Mouse (Mus musculus) liver, embryonic 11.5 days (tissue): Measurements from ENCODE around the gene Wrap53. TPM values are rescaled to one million over a fixed set of nuclear protein-coding genes. Genes with fewer than 3 reads are reported as not detected.
A peak's percentile ranks its signal among the peaks of the same experiment; 100 is the strongest.
"Not testable (repeated sequence)": the region's sequence is repeated elsewhere in the genome, so short reads cannot be mapped to it uniquely, and the experiment has no call there.

Experiments used
- ATAC-seq: fragments of 200-750 bp; cut with Nextera tagmentation; replicated peaks from 2 replicates; pipeline ENCODE4 v1.8.0; 2017; ENCODE audit warnings: moderate number of reproducible peaks, mild to moderate bottlenecking, moderate TSS enrichment, moderate library complexity; ENCODE audit not compliant: low FRiP score
- DNase-seq: peaks from one replicate; pipeline ENCODE4 v3.0.0-alpha.2; 2017; ENCODE audit warnings: low spot score
- H3K27ac ChIP-seq: fragments of 300-500 bp; sonication (generic); 2 replicates; pipeline ENCODE4 v1.5.1; 2014; ENCODE audit warnings: mild to moderate bottlenecking, low read depth, low read length, control low read depth
- H3K27me3 ChIP-seq: fragments of 300-500 bp; sonication (generic); replicated peaks from 2 replicates; pipeline ENCODE4 v1.6.1; 2014; ENCODE audit warnings: low read length, mixed read lengths; ENCODE audit not compliant: control insufficient read depth, insufficient read depth
- H3K36me3 ChIP-seq: fragments of 300-500 bp; sonication (generic); 2 replicates; pipeline ENCODE4 v1.6.1; 2014; ENCODE audit warnings: mild to moderate bottlenecking, low read length, moderate library complexity, mixed read lengths; ENCODE audit not compliant: control insufficient read depth, insufficient read depth
- H3K4me1 ChIP-seq: fragments of 300-500 bp; sonication (generic); replicated peaks from 2 replicates; pipeline ENCODE4 v1.6.1; 2014; ENCODE audit warnings: low read length, mixed read lengths; ENCODE audit not compliant: control insufficient read depth, insufficient read depth
- H3K4me2 ChIP-seq: fragments of 300-500 bp; sonication (generic); 2 replicates; pipeline ENCODE4 v1.6.1; 2014; ENCODE audit warnings: mild to moderate bottlenecking, control low read depth, moderate library complexity
- H3K4me3 ChIP-seq: fragments of 300-500 bp; sonication (generic); 2 replicates; pipeline ENCODE4 v1.5.1; 2014; ENCODE audit warnings: low read depth, low read length, control low read depth
- H3K9ac ChIP-seq: fragments of 300-500 bp; sonication (generic); 2 replicates; pipeline ENCODE4 v1.6.1; 2014; ENCODE audit warnings: low read depth, low read length, control low read depth
- H3K9me3 ChIP-seq: fragments of 300-500 bp; sonication (generic); 2 replicates; pipeline ENCODE4 v1.6.1; 2016; ENCODE audit warnings: low read length, inconsistent platforms, mixed read lengths; ENCODE audit not compliant: control insufficient read depth
- WGBS: fragments of 180-500 bp; shearing (Covaris S2); extraction: QIAGEN DNeasy Blood & Tissue Kit; methylation state at CpG from one replicate; pipeline ENCODE4 v1.1.7; 2014; 5-methylcytosine and 5-hydroxymethylcytosine counted together
- polyA plus RNA-seq: library from polyadenylated mRNA; unstranded; fragments of >200 nt; fragmentation: Nextera tagmentation; extraction: Ambion mirVana; gene quantifications from 2 replicates; pipeline ENCODE4 v1.2.1, GENCODE M21; 2014

Gene Wrap53
- 33.7 and 39.3 TPM in 2 replicates for polyA plus RNA-seq

DNA sequence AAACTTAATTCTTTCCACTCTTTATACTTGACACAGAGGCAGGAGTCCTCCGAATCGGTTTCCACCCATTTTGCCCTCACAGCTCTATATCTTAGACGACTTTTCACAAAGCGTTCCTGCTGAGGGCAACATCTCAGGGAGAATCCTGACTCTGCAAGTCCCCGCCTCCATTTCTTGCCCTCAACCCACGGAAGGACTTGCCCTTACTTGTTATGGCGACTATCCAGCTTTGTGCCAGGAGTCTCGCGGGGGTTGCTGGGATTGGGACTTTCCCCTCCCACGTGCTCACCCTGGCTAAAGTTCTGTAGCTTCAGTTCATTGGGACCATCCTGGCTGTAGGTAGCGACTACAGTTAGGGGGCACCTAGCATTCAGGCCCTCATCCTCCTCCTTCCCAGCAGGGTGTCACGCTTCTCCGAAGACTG, at the start of gene Wrap53, which contains the start of gene Trp53:
Wrap53 (minus strand) TSS at position 165 of the 424 bp plus-strand sequence.
Trp53 (plus strand) TSS at position 269 of the 424 bp plus-strand sequence.
- peaks cover 53% of the 10 kb centered on the region for H3K4me1 ChIP-seq
- under 1% methylated on average over 13 of the region's 13 CpGs for WGBS
- DNase-seq: peak; percentile 84

DNA sequence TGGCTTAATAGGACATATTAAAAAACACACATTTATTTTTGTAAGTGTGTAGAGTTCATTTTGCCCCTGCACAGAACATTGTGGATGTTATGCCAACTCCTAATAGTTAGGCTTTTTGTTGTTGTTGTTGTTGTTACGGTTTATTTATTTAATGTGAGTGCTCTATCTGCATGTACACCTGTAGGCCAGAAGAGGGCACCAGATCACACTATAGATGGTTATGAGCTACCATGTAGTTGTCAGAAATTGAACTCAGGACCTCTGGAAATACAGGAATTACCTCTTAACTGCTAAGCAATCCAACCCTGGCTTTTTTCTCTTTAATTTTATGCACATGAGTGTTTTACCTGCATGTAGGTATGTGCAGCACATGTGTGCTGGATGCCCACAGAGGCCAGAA, 49.7 kb upstream of the Wrap53 start:
- Histone ChIP-seq H3K9ac (no peak overlapping the region), H3K27ac (no peak overlapping the region), H3K27me3 (no peaks in the 10 kb centered on the region), H3K36me3 (no peaks in the 10 kb centered on the region), H3K4me2 (no peak overlapping the region), H3K4me1 (peaks cover 9% of the 10 kb centered on the region), H3K9me3 (no peaks in the 10 kb centered on the region), H3K4me3 (no peak overlapping the region)
- no peak for DNase-seq
- ATAC-seq: no peak
- WGBS: 61% methylated on average over 1 of the region's 1 CpGs

More for the DNA sequence above, at the start of gene Wrap53, which contains the start of gene Trp53:
- H3K9me3 ChIP-seq: no peaks in the 10 kb centered on the region
- ATAC-seq: peak; percentile 62
- peak within 1 kb of the TSS; percentile 71 for H3K4me3 ChIP-seq
- H3K36me3 ChIP-seq: no peaks in the 10 kb centered on the region; the same call in 1 of the 2 replicates
- H3K9ac ChIP-seq: peak within 1 kb of the TSS; percentile 92
- no peaks in the 10 kb centered on the region for H3K27me3 ChIP-seq
- H3K27ac ChIP-seq: peak within 1 kb of the TSS; percentile 95
- H3K4me2 ChIP-seq: peak within 1 kb of the TSS; percentile 87

DNA sequence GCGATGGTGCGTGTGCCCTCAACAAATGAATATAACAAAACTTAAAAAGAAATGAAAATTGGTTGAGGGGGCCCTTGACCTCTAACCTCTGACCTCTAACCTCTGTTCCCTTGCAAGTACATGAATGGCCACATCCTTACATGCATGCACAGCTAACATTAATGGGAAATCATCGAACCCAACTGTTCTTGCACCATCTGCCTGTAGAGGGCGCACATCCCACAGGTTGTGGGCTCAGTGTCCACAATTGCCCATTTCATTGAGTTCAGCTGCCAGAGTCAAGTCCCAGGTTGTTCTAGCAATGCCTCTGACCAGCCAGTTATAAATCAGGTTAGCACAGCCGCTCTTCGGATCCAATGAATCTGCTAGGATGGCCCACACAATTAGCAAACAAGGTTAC, 48.2 kb upstream of the Wrap53 start:
- H3K36me3 ChIP-seq: no peaks in the 10 kb centered on the region
- ATAC-seq (no peak), DNase-seq (peak; percentile 72)
- WGBS: 35% methylated on average over 6 of the region's 6 CpGs
- H3K27ac ChIP-seq: no peak overlapping the region
- H3K4me2 ChIP-seq: no peak overlapping the region
- no peaks in the 10 kb centered on the region for H3K27me3 ChIP-seq
- no peak overlapping the region for H3K4me3 ChIP-seq
- H3K9me3 ChIP-seq: no peaks in the 10 kb centered on the region
- H3K4me1 ChIP-seq: peaks cover 6% of the 10 kb centered on the region; the same call in 1 of the 2 replicates
- no peak overlapping the region for H3K9ac ChIP-seq

DNA sequence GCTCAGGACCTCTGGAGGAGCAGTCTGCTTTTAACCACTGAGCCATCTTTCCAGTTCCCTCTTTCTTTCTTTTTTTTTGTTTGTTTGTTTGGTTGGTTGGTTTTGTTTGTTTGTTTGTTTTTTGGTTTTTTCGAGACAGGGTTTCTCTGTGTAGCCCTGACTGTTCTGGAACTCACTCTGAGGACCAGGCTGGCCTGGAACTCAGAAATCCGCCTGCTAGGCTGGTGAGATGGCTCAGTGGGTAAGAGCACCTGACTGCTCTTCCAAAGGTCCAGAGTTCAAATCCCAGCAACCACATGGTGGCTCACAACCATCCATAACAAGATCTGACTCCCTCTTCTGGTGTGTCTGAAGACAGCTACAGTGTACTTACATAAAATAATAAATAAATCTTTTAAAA, 44.3 kb upstream of the Wrap53 start:
- H3K4me3 ChIP-seq, H3K4me2 ChIP-seq, H3K27me3 ChIP-seq, H3K36me3 ChIP-seq, H3K9me3 ChIP-seq, H3K27ac ChIP-seq, H3K9ac ChIP-seq, DNase-seq, ATAC-seq: not testable (repeated sequence)
- peaks cover 17% of the 10 kb centered on the region for H3K4me1 ChIP-seq
- 82% methylated on average over 2 of the region's 2 CpGs for WGBS

DNA sequence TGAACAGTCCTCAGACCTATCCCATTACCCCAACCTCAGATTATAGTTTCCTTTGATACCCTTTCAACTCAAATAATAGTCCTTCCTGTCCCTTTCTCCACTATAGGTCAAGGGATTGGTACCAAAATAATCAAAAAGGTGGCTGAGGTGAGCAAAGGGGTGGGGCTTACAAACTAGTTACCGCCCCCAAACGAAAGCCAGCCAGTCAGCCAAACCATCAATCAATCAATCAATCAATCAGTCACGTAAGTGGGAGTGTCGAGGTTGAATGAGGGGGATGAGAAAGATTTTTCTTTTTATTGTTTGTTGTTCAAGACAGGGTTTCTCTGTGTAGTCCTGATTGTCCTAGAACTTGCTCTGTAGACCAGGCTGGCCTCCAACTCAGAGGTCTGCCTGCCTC, 43.0 kb upstream of the Wrap53 start:
- H3K4me2 ChIP-seq: peak overlapping the region; percentile 85
- DNase-seq (no peak), ATAC-seq (no peak)
- H3K36me3 ChIP-seq: no peaks in the 10 kb centered on the region
- H3K9ac ChIP-seq: no peak overlapping the region
- H3K27me3 ChIP-seq: no peaks in the 10 kb centered on the region
- peak overlapping the region; percentile 63 for H3K4me3 ChIP-seq
- H3K27ac ChIP-seq: no peak overlapping the region
- WGBS: 65% methylated on average over 4 of the region's 4 CpGs
- H3K4me1 ChIP-seq: peaks cover 22% of the 10 kb centered on the region
- no peaks in the 10 kb centered on the region for H3K9me3 ChIP-seq

DNA sequence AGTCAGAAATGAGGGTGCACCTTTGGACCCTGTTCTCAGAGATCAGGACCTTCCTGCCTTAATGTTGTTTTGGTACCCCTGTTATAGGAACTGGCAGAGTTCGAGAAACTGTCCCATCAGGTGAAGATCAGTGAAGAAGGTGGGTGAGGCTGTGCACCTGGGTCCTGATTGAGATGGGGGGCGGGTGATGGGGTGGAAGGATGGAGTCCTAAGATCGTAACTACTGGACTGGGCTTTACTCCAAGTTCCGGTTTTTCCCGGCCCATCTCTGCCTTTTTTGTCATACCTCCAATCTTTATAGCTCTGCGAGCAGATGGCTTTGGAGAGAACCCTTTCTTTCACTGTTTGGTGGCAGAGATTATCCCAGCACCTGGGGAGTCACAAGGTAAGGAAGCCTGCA, 42.4 kb upstream of the Wrap53 start:
- Histone ChIP-seq H3K9ac (peak overlapping the region; percentile 72), H3K27me3 (no peaks in the 10 kb centered on the region), H3K4me1 (peaks cover 26% of the 10 kb centered on the region), H3K27ac (peak overlapping the region; percentile 56), H3K4me2 (peak overlapping the region; percentile 85), H3K4me3 (peak overlapping the region; percentile 63), H3K9me3 (no peaks in the 10 kb centered on the region), H3K36me3 (no peaks in the 10 kb centered on the region)
- ATAC-seq: no peak
- DNase-seq: no peak
- 47% methylated on average over 6 of the region's 6 CpGs for WGBS

DNA sequence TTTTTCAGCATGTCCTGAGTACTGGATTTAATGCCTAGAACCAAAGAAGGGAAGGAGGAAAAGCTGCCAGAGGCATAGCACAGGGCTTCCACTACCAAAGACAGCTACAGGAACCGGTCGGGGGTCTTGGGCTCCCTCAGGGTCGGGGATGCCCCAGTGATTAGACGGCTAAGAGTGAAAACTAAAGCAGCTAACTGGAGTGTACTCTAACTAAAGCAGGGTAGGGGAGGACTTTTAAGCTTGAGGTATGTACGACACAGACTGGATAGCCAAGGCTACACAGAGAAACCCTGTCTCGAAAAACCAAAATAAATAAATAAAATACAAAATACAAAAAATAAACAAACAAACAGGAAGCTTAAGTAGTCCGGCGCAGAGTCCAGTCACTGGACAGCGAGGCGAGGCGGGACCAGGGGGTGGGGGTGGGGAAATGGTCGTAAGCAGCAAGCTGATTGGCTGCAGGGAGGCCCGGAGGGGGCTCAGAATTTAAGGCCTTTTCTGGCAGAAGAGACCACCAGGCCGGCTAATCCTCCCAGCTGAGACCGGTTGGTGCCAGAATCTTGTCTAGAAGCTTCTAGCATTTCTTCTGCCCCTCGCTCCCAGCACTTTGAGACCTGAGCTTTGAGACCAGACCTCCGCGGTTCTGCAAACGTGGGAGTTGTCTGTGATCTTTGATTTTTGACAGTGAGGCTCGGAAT, 41.7 kb upstream of the Wrap53 start, which contains the start of gene Sat2:
Sat2 (plus strand) TSS at position 454 of the 698 bp plus-strand sequence.
- H3K9ac ChIP-seq: peak within 1 kb of the TSS; percentile 72
- peaks cover 26% of the 10 kb centered on the region for H3K4me1 ChIP-seq
- H3K4me3 ChIP-seq: peak within 1 kb of the TSS; percentile 63
- H3K27ac ChIP-seq: peak within 1 kb of the TSS; percentile 60
- DNase-seq: peak; percentile 72
- no peaks in the 10 kb centered on the region for H3K9me3 ChIP-seq
- peak within 1 kb of the TSS; percentile 85 for H3K4me2 ChIP-seq
- H3K36me3 ChIP-seq: no peaks in the 10 kb centered on the region
- H3K27me3 ChIP-seq: no peaks in the 10 kb centered on the region
- WGBS: 2% methylated on average over 20 of the region's 20 CpGs
- peak; percentile 54; the same call in 1 of the 2 replicates for ATAC-seq

DNA sequence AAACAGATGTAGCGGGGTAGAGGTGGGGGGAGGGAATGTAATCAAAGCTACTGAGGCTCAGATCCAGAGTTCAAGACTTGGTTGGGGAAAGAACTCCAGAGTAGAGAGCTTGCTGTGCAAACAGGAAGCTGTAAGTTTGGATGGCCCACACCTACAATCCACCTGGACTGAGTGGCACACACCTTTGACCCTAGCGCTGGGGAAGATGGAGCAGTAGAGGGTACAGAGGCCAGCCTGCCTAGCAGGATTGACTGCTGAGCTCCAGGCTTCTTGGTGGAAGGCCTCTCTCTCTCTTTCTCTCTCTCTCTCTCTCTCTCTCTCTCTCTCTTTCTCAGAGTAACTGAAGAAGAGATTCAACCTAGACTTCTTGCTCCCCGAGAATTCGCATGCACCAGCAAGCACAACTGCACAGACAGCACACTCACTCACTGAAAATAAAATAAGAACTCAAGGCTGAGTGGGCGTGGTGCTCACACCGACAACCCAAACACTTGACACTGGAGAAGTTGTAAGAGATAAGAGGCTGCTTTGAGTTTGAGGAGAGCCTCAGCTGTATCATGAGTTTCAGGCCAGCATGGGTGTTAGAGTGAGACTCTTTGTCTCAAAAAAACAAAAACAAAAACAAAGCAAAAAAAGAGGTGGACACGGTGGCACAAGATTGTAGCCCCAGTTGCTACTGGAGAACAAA, 40.5 kb upstream of the Wrap53 start:
- H3K4me3 ChIP-seq: no peak overlapping the region
- H3K9me3 ChIP-seq: no peaks in the 10 kb centered on the region
- peaks cover 26% of the 10 kb centered on the region for H3K4me1 ChIP-seq
- H3K9ac ChIP-seq: no peak overlapping the region
- peak overlapping the region; percentile 0; the same call in 1 of the 2 replicates for H3K4me2 ChIP-seq
- DNase-seq (no peak), ATAC-seq (peak; percentile 56)
- 53% methylated on average over 7 of the region's 7 CpGs for WGBS
- H3K27me3 ChIP-seq: no peaks in the 10 kb centered on the region
- H3K27ac ChIP-seq: peak overlapping the region; percentile 60; the same call in 1 of the 2 replicates
- H3K36me3 ChIP-seq: no peaks in the 10 kb centered on the region
